Mouse (Mus musculus): ENCODE results near the gene Pfkfb3.
A peak's percentile ranks its signal among the peaks of the same experiment; 100 is the strongest.

Gene Pfkfb3

GRCm38 (mm10) chr2:11429538-11429937, 124.3 kb downstream of the Pfkfb3 start:
- DNase-seq (ENCODE audit: low spot score), result peak; percentile 22

GRCm38 (mm10) chr2:11428621-11429020, 125.3 kb downstream of the Pfkfb3 start:
- no peak for DNase-seq (ENCODE audit: low spot score)

GRCm38 (mm10) chr2:11427596-11427995, 126.3 kb downstream of the Pfkfb3 start:
- DNase-seq (ENCODE audit: low spot score), result no peak

DNA sequence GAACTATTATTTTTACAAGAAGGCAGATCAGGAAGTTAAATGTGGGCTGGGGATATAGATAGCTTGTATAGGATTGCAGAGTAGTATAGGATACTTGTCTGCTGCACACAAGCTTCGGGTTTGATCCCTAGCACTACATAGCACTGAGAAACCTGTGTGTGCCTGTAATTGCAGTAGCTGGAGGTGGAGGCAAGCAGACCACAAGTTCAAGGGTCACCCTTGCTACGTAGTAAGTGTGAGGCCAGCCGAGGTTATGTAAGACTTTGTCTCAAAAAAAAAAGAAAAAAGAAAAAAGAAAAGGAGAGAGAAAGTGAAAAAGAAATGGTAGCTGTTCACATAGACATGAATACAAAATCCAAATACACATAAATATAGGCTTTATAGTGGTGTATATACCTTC, 127.5 kb downstream of the Pfkfb3 start:
- no peak for DNase-seq (ENCODE audit: low spot score)

DNA sequence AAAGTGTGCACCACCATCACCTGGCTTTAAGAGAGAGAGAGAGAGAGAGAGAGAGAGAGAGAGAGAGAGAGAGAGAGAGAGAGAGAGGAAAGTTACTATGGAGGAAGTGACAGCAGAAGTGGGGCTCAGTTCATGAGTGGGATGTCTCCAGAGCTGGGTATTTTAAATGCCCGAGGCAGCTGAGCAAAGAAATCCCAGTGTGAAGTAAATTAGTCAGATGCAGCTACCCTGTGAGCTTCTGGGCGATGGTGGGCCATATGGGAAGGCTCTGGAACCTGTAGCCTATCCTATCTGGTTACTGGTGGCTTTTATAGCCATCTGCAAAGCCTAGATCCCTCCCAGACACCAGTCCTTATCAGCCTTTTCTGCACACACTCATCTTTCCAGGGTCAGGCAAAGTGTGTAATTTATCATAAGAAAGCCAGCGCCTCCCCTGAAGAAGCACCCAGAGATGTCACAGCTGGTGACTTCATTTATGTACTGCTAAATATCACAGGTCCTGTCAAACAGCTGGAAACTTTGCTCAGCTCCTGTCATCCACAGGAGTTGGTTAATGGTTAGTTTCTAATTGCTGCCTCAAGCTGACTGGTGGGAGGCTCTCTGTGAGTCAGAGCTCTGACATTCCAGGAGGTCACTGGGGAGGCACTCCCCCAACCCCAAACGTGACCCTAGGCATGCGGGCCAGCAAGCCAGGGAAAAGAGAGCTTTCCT, 128.3 kb downstream of the Pfkfb3 start:
- no peak for DNase-seq (ENCODE audit: low spot score)

DNA sequence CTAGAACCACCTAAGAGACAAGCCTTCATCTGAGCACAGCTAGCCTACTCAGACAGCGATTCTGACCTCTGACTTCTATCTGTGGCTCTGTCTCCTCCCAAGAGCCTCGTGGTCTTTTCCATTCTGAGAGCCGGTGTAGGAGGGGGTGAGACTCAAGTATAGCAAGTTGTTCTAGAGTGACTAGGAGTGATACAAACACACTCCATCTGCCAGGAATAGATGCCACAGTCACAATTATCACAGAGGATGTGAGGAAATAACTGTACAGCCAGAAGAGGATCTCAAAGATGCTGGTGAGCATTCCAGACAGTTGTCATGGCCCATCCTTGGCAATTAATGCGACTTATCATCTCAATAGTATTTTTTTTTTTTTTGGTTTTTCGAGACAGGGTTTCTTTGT, 129.6 kb downstream of the Pfkfb3 start:
- no peak for DNase-seq (ENCODE audit: low spot score)

DNA sequence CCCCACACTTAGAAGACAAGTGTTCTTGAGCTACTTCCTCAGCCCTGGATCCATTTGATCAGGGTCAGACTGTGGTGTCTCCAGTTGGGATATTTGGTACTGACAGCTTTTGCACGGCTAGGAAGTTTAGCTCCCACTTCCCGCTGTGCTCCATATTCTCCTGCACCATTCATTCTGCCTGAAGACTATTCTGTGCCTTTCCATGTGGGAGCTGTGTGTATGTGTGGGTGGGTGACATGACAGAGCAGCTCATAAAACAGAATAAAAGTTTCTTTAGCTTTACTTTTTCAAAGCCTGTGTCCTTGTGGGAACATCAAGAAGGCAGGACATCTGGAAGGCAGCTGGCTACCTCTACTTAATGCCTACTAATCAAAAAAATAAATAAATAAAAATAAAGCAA, 130.5 kb downstream of the Pfkfb3 start:
- DNase-seq (ENCODE audit: low spot score), result no peak

DNA sequence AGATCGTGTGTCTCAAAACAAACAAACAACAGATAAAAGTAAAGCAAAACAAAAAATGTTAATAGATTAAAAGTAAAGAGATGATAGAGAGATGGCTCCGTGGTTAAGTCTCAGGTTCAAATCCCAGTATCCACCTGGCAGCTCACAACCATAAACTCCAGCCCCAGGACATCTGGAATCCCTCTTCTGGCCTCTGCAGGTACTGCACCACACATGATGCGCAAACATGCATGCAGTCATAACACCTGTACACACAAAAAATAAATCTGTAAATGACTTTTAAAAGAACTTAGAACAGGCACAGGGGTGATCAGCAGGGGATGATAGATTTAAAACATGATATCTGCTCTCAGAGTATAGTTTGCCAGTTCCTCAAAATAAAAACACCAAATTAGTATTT, 131.5 kb downstream of the Pfkfb3 start:
- DNase-seq (ENCODE audit: low spot score), result no peak
